Mouse (Mus musculus) bone marrow, adult 2 months (tissue): Measurements from ENCODE around the gene Erf. TPM values are rescaled to one million over a fixed set of nuclear protein-coding genes. Genes with fewer than 3 reads are reported as not detected.

ENCODE experiments used
- H3K27ac ChIP-seq: fragments of 200-500 bp; 2 replicates; pipeline ENCODE4 v1.5.1; 2012; ENCODE audit warnings: low read depth, mild to moderate bottlenecking, control low read depth, inconsistent platforms, low read length; ENCODE audit not compliant: control insufficient read depth, poor library complexity, insufficient read depth
- H3K4me1 ChIP-seq: fragments of 200-500 bp; 2 replicates; pipeline ENCODE4 v1.6.1; 2011; ENCODE audit warnings: low read length; ENCODE audit not compliant: control insufficient read depth, insufficient read depth
- H3K4me3 ChIP-seq: fragments of 200-500 bp; replicated peaks from 2 replicates; pipeline ENCODE3; 2011; ENCODE audit warnings: mild to moderate bottlenecking, low read depth, low read length, control low read depth; ENCODE audit not compliant: control insufficient read depth
- CTCF ChIP-seq: fragments of 200-500 bp; IDR thresholded peaks from 2 replicates; pipeline ENCODE4 v1.5.1; 2011; ENCODE audit warnings: low read length, control low read depth; ENCODE audit not compliant: control insufficient read depth, insufficient read depth
- POLR2A ChIP-seq: fragments of 200-500 bp; IDR thresholded peaks from 2 replicates; pipeline ENCODE4 v1.6.1; 2011; ENCODE audit warnings: low read depth, mild to moderate bottlenecking, control low read depth, low read length, borderline replicate concordance; ENCODE audit not compliant: control insufficient read depth
- WGBS: fragments of 180-500 bp; shearing (Covaris S2); methylation state at CpG from one replicate; pipeline ENCODE4 v1.1.7; 2018; 5-methylcytosine and 5-hydroxymethylcytosine counted together
- polyA plus RNA-seq: library from polyadenylated mRNA; stranded (reverse); fragments of >200 nt; gene quantifications from 2 replicates; pipeline ENCODE4 v1.2.4, GENCODE M21; 2011; ENCODE audit warnings: low replicate concordance; ENCODE audit not compliant: missing spikeins, insufficient read depth, insufficient read length

Gene Erf
- polyA plus RNA-seq, result 6.8 and 14.6 TPM in 2 replicates

- 1% methylated on average over 77 of the region's 81 CpGs for WGBS
- peak within 1 kb of the TSS; percentile 94 for H3K4me3 ChIP-seq
- no peaks in the 10 kb centered on the region; the same call in 1 of the 2 replicates for H3K4me1 ChIP-seq
- TF ChIP-seq CTCF, result no peak
- TF ChIP-seq POLR2A, result peak; percentile 74; the same call in 1 of the 2 replicates
- peak within 1 kb of the TSS; percentile 70 for H3K27ac ChIP-seq
These were observed at the start of gene Erf for GRCm38 (mm10) chr7:25250141-25250972. Gene Erf (minus strand): TSS chr7:25250761.

- peak within 1 kb of the TSS; percentile 92 for H3K27ac ChIP-seq
- peak within 1 kb of the TSS; percentile 77 for H3K4me3 ChIP-seq
- no peak for TF ChIP-seq CTCF
- TF ChIP-seq POLR2A, result 0 out of 2 replicates have a peak, but pooled peaks have one; percentile 20
- H3K4me1 ChIP-seq, result peaks cover 2% of the 10 kb centered on the region; the same call in 1 of the 2 replicates
- WGBS, result under 1% methylated on average over 52 of the region's 52 CpGs
These were observed 47.1 kb upstream of the Erf start, which contains the start of gene Pafah1b3 for GRCm38 (mm10) chr7:25297454-25298325. Gene Pafah1b3 (minus strand): TSS chr7:25297986.

GRCm38 (mm10) chr7:25296945-25297453 lies 46.4 kb upstream of the Erf start:
- H3K27ac ChIP-seq, result peak overlapping the region; percentile 92
- H3K4me3 ChIP-seq, result peak overlapping the region; percentile 77
- H3K4me1 ChIP-seq, result peaks cover 2% of the 10 kb centered on the region; the same call in 1 of the 2 replicates
- TF ChIP-seq CTCF (0 out of 2 replicates have a peak, but pooled peaks have one; percentile 3), POLR2A (no peak)
- 2% methylated on average over 21 of the region's 21 CpGs for WGBS

- Histone ChIP-seq H3K27ac (peak overlapping the region; percentile 77), H3K4me1 (peaks cover 2% of the 10 kb centered on the region; the same call in 1 of the 2 replicates), H3K4me3 (no peak overlapping the region)
- WGBS, result 78% methylated on average over 12 of the region's 12 CpGs
- TF ChIP-seq POLR2A (no peak), CTCF (no peak)
These were observed 44.6 kb upstream of the Erf start for GRCm38 (mm10) chr7:25294960-25295722.

- 87% methylated on average over 4 of the region's 4 CpGs for WGBS
- Histone ChIP-seq H3K27ac (no peak overlapping the region; the same call in 1 of the 2 replicates), H3K4me1 (peaks cover 2% of the 10 kb centered on the region; the same call in 1 of the 2 replicates), H3K4me3 (no peak overlapping the region)
- no peak for TF ChIP-seq POLR2A
These were observed 43.9 kb upstream of the Erf start for GRCm38 (mm10) chr7:25294495-25294894.

GRCm38 (mm10) chr7:25293191-25293739 lies 42.7 kb upstream of the Erf start:
- TF ChIP-seq POLR2A (no peak), CTCF (no peak)
- WGBS, result 91% methylated on average over 10 of the region's 10 CpGs
- no peak overlapping the region for H3K27ac ChIP-seq
- no peak overlapping the region for H3K4me3 ChIP-seq
- H3K4me1 ChIP-seq, result peaks cover 2% of the 10 kb centered on the region; the same call in 1 of the 2 replicates

GRCm38 (mm10) chr7:25292107-25292506 lies 41.5 kb upstream of the Erf start:
- Histone ChIP-seq H3K4me1 (peaks cover 2% of the 10 kb centered on the region; the same call in 1 of the 2 replicates), H3K4me3 (no peak overlapping the region), H3K27ac (peak overlapping the region; percentile 15; the same call in 1 of the 2 replicates)
- no peak for TF ChIP-seq POLR2A
- TF ChIP-seq CTCF, result no peak
- 82% methylated on average over 7 of the region's 7 CpGs for WGBS
